Mouse (Mus musculus) C2C12 (cell line): ENCODE data around the gene Kctd21. TPM values are rescaled to one million over a fixed set of nuclear protein-coding genes. Genes with fewer than 3 reads are reported as not detected.

Experiments
- H3K27me3 ChIP-seq: one replicate; pipeline ENCODE4 v1.6.1; 2011; ENCODE audit not compliant: control insufficient read depth, insufficient read depth, insufficient read length
- H3K36me3 ChIP-seq: one replicate; pipeline ENCODE4 v1.6.1; 2011; ENCODE audit not compliant: control insufficient read depth, insufficient read depth
- H3K4me3 ChIP-seq: one replicate; pipeline ENCODE4 v1.5.1; 2011; ENCODE audit warnings: mild to moderate bottlenecking, control low read depth; ENCODE audit not compliant: poor library complexity, insufficient read depth, severe bottlenecking
- H3K79me2 ChIP-seq: one replicate; pipeline ENCODE4 v1.6.1; 2011; ENCODE audit not compliant: control insufficient read depth, insufficient read depth
- H3K79me3 ChIP-seq: one replicate; pipeline ENCODE4 v1.6.1; 2011; ENCODE audit warnings: low read depth, control low read depth
- H3ac ChIP-seq: one replicate; pipeline ENCODE3; 2011; ENCODE audit warnings: low read depth; ENCODE audit not compliant: control insufficient read depth, insufficient read length
- CEBPB ChIP-seq: IDR thresholded peaks from one replicate; pipeline ENCODE4 v1.6.1; 2011; ENCODE audit warnings: low read depth, mild to moderate bottlenecking, control low read depth, moderate library complexity
- CTCF ChIP-seq: IDR thresholded peaks from one replicate; pipeline ENCODE4 v1.5.1; 2011; ENCODE audit not compliant: control insufficient read depth, insufficient read depth, insufficient read length
- FOSL1 ChIP-seq: IDR thresholded peaks from one replicate; pipeline ENCODE4 v1.8.0; 2011; ENCODE audit warnings: mild to moderate bottlenecking, low read length; ENCODE audit not compliant: poor library complexity, insufficient read depth, severe bottlenecking
- MAX ChIP-seq: IDR thresholded peaks from one replicate; pipeline ENCODE4 v1.6.1; 2011; ENCODE audit warnings: mild to moderate bottlenecking, control low read depth
- MYOD1 ChIP-seq: IDR thresholded peaks from one replicate; pipeline ENCODE4 v1.6.1; 2011; ENCODE audit warnings: low read depth; ENCODE audit not compliant: control insufficient read depth, insufficient read length
- MYOG ChIP-seq: IDR thresholded peaks from one replicate; pipeline ENCODE4 v1.6.1; 2011; ENCODE audit not compliant: control insufficient read depth, insufficient read length; ENCODE audit errors: extremely low read depth
- USF1 ChIP-seq: IDR thresholded peaks from one replicate; pipeline ENCODE4 v1.6.1; 2011; ENCODE audit warnings: low read depth, mild to moderate bottlenecking, control low read depth, moderate library complexity
- polyA plus RNA-seq: library from polyadenylated mRNA; unstranded; fragments of >200 nt; fragmentation: generic; extraction: Trizol; gene quantifications from one replicate; pipeline ENCODE4 v1.2.1, GENCODE M21; 2012; ENCODE audit warnings: missing spikeins

Kctd21 gene
- polyA plus RNA-seq, 1 experiment, result 0.77 TPM

DNA sequence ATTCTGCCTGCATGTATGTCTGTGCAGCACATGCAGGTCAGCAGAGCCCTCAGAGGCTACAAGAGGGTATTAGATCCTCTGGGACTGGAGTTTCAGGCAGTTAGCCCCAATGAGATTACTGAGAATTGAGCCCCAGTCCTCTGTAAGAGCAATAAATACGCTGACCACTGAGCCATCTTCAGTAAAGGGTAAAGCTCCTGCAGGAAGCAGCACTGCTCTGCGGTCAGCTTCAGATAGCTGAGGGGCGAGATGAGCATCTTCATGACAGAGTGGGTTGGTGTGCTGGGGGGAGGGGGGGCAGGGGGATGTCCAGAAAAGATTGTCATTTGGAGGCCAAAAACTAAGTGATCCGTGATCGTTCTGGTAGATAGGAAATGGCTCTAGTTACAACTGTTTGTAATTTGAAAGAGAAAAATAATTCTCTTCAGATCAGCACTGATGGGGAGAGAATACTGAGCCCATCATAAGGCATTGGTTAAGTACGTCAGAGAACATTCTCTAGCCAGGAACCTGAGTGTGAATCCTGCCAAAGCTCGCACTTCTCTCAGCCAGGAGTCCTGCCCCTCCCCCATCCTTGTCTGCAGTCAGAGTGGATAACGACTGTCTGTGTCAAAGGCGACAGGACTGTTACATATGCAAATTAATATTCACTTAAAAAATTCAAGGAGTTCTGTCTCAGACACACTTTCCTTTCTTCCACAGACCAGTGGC is 14.1 kb downstream of the Kctd21 start:
- Histone ChIP-seq H3K36me3 (no peaks in the 10 kb centered on the region), H3ac (no peak overlapping the region), H3K4me3 (no peak overlapping the region), H3K79me2 (no peaks in the 10 kb centered on the region), H3K79me3 (no peaks in the 10 kb centered on the region), H3K27me3 (no peaks in the 10 kb centered on the region)
- TF ChIP-seq FOSL1, result no peak

DNA sequence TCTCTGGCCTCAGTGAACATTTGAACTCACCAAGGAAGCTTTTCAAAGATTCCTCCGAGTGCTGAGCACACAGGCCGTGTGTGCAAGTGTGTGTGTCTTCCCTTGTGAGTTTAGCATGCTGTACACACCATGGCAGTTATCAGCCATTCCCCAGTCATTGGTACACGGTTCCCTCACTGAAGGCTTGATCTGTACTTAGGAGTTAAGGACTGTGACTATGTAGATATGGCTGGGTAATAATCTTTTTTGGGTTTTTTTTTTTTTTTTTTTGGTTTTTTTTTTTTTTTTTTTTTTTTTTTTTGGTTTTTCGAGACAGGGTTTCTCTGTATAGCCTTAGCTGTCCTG is 14.7 kb downstream of the Kctd21 start:
- Histone ChIP-seq H3ac (no peak overlapping the region), H3K79me3 (no peaks in the 10 kb centered on the region), H3K36me3 (no peaks in the 10 kb centered on the region)

DNA sequence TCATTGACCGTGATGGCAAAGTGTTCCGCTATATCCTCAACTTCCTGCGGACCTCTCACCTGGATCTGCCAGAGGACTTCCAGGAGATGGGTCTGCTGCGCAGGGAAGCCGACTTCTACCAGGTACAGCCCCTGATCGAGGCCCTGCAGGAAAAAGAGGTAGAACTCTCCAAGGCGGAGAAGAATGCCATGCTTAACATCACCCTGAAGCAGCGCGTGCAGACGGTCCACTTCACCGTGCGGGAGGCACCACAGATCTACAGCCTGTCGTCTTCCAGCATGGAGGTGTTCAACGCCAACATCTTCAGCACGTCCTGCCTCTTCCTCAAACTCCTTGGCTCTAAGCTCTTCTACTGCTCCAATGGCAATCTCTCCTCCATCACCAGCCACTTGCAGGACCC is 15.3 kb downstream of the Kctd21 start:
- H3ac ChIP-seq, result no peak overlapping the region
- H3K79me2 ChIP-seq, result no peaks in the 10 kb centered on the region
- no peaks in the 10 kb centered on the region for H3K36me3 ChIP-seq
- TF ChIP-seq USF1, result no peak
- TF ChIP-seq CTCF, result no peak
- no peak for TF ChIP-seq MYOD1
- TF ChIP-seq FOSL1, result no peak
- no peak for TF ChIP-seq MAX
- TF ChIP-seq MYOG, result no peak
- TF ChIP-seq CEBPB, result no peak
- no peaks in the 10 kb centered on the region for H3K27me3 ChIP-seq
- H3K4me3 ChIP-seq, result no peak overlapping the region
- no peaks in the 10 kb centered on the region for H3K79me3 ChIP-seq

More for the DNA sequence above, 14.7 kb downstream of the Kctd21 start:
- TF ChIP-seq USF1 (no peak), MYOD1 (no peak), MYOG (no peak), FOSL1 (no peak), MAX (no peak), CEBPB (no peak), CTCF (no peak)
- no peak overlapping the region for H3K4me3 ChIP-seq
- H3K27me3 ChIP-seq, result no peaks in the 10 kb centered on the region
- no peaks in the 10 kb centered on the region for H3K79me2 ChIP-seq

DNA sequence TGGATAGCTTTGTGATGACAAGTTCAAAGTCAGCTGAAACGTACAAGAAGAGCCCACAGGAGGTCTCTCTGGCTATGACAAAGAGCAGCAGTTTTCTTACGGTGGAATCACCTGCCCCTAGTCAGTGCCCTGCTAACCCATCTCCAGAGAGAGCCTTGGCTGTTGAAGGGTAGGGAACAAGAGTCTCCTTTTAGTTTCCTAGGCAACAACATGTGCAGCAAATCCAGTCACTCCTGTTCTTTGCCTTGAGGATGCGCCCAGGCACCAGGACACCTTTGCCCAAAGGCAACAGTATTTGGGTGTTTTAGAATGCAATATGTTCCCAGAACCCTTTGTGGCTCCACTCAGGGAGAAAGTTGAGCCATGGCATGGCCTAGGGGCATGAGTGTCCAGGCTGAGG is 16.2 kb downstream of the Kctd21 start:
- no peaks in the 10 kb centered on the region for H3K27me3 ChIP-seq
- no peaks in the 10 kb centered on the region for H3K79me3 ChIP-seq
- H3K4me3 ChIP-seq, result no peak overlapping the region
- H3K36me3 ChIP-seq, result no peaks in the 10 kb centered on the region
- H3K79me2 ChIP-seq, result no peaks in the 10 kb centered on the region
- TF ChIP-seq FOSL1 (no peak), USF1 (no peak), CTCF (no peak), MAX (no peak), MYOD1 (no peak), CEBPB (no peak), MYOG (no peak)
- H3ac ChIP-seq, result no peak overlapping the region

DNA sequence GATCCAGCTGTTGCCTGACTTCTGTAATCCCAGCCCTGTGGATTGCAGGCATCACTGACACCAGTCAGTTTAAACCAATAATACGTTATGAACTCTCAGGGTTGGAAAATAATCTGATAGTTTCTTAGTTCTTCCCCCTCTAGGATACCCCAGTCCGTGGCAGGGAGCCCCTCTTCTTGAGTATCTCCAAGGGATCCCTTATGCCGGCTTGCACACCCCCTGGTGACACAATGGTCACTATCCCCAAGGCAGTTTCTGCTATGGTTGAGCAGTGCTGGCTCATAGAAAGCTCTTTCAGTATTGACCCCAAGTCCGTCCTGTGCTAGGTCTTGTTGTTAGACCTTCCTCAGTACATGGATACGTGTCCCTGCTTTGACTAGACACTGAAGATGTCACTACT is 16.7 kb downstream of the Kctd21 start:
- Histone ChIP-seq H3K27me3 (no peaks in the 10 kb centered on the region), H3K79me3 (no peaks in the 10 kb centered on the region), H3K36me3 (no peaks in the 10 kb centered on the region), H3ac (no peak overlapping the region), H3K4me3 (no peak overlapping the region), H3K79me2 (no peaks in the 10 kb centered on the region)
- no peak for TF ChIP-seq CTCF
- no peak for TF ChIP-seq FOSL1
- no peak for TF ChIP-seq MAX
- TF ChIP-seq USF1, result no peak
- TF ChIP-seq MYOD1, result no peak
- TF ChIP-seq CEBPB, result no peak
- no peak for TF ChIP-seq MYOG

DNA sequence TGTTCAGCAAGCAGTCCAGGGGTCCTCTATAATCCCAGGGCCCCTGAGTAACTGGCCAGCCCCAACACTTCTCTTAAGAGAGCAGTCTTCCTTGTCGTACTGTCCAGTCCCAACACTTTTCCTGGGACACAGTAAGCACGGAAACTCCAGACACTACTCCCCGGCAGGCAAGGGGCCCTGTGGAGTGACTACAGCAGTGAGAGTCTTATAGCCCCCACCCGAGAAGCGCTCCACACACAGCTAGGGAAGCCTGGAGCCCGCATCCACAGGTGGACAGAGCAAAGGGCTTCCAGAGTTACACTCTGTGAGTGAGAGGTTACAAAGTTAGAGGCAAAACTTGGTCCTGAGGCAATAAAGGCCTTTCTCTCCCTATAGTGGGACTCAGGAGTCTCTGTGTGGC is 17.3 kb downstream of the Kctd21 start:
- Histone ChIP-seq H3K79me2 (no peaks in the 10 kb centered on the region), H3K4me3 (no peak overlapping the region), H3K27me3 (no peaks in the 10 kb centered on the region), H3K79me3 (no peaks in the 10 kb centered on the region), H3K36me3 (no peaks in the 10 kb centered on the region), H3ac (no peak overlapping the region)
- TF ChIP-seq MYOG (no peak), FOSL1 (no peak), USF1 (no peak), CTCF (no peak), MYOD1 (no peak)
